8 mouse cellular contexts compared by ENCODE assay signal in genomic region chr5:128499033-128499432, GRCm38 (mm10).
DNase-seq lines count a peak whose midpoint lies in the region; ATAC-seq and TF ChIP-seq lines count a peak whose summit lies in the region.

No protein-coding gene starts in this region.

- TF ChIP-seq EP300 in heart, adult 2 months (IDR thresholded peaks at IDR 0.05; ENCODE audit: insufficient read depth, low read depth, low read length): no peak

- TF ChIP-seq CTCF in heart, adult 2 months (IDR thresholded peaks at IDR 0.05): peak; percentile 22; the same call in 1 of the 2 replicates

- no peak overlapping the region for H3K9ac ChIP-seq in heart, adult 2 months (ENCODE audit: low read depth, low read length)
- no peak overlapping the region for H3K9ac ChIP-seq in kidney, embryonic 16.5 days (replicated peaks; ENCODE audit: low read length)
- no peak overlapping the region for H3K9ac ChIP-seq in forebrain, embryonic 16.5 days (replicated peaks; ENCODE audit: low read depth, low read length)

- no peaks in the 10 kb centered on the region for H3K79me2 ChIP-seq in heart, adult 2 months (replicated peaks; ENCODE audit: control insufficient read depth, insufficient read depth, low read length)

- H3K4me3 ChIP-seq in heart, adult 2 months: no peak overlapping the region
- no peak overlapping the region for H3K4me3 ChIP-seq in kidney, embryonic 16.5 days (ENCODE audit: low read length)
- H3K4me3 ChIP-seq in forebrain, embryonic 16.5 days (replicated peaks; ENCODE audit: low read length): no peak overlapping the region

- H3K4me1 ChIP-seq in heart, adult 2 months (ENCODE audit: control insufficient read depth, insufficient read depth, low read length): no peaks in the 10 kb centered on the region
- no peaks in the 10 kb centered on the region for H3K4me1 ChIP-seq in kidney, embryonic 16.5 days (ENCODE audit: insufficient read depth, low read length)
- no peaks in the 10 kb centered on the region for H3K4me1 ChIP-seq in forebrain, embryonic 16.5 days (replicated peaks; ENCODE audit: control insufficient read depth, insufficient read depth, low read length)

- no peak overlapping the region for H3K27ac ChIP-seq in heart, adult 2 months
- H3K27ac ChIP-seq in kidney, embryonic 16.5 days (ENCODE audit: low read length): no peak overlapping the region
- no peak overlapping the region for H3K27ac ChIP-seq in forebrain, embryonic 16.5 days (ENCODE audit: low read length)

- H3K27me3 ChIP-seq in heart, adult 2 months (ENCODE audit: control insufficient read depth, insufficient read depth, low read length): no peaks in the 10 kb centered on the region
- H3K27me3 ChIP-seq in kidney, embryonic 16.5 days (ENCODE audit: insufficient read depth, low read length): no peaks in the 10 kb centered on the region
- H3K27me3 ChIP-seq in forebrain, embryonic 16.5 days (replicated peaks; ENCODE audit: control insufficient read depth, insufficient read depth, low read length): no peaks in the 10 kb centered on the region

- TF ChIP-seq POLR2A in heart, adult 2 months (IDR thresholded peaks at IDR 0.05; ENCODE audit: insufficient read depth, low read depth, low read length): no peak

- H3K36me3 ChIP-seq in heart, adult 2 months (ENCODE audit: control insufficient read depth, insufficient read depth, low read length): no peaks in the 10 kb centered on the region
- H3K36me3 ChIP-seq in kidney, embryonic 16.5 days (ENCODE audit: insufficient read depth, low read length): no peaks in the 10 kb centered on the region
- H3K36me3 ChIP-seq in forebrain, embryonic 16.5 days (ENCODE audit: control insufficient read depth, insufficient read depth): no peaks in the 10 kb centered on the region

- no peak overlapping the region for H3K4me2 ChIP-seq in kidney, embryonic 16.5 days (replicated peaks; ENCODE audit: low read depth, low read length)
- H3K4me2 ChIP-seq in forebrain, embryonic 16.5 days (ENCODE audit: low read length): no peak overlapping the region

- H3K9me3 ChIP-seq in kidney, embryonic 16.5 days (ENCODE audit: low read length): no peaks in the 10 kb centered on the region
- H3K9me3 ChIP-seq in forebrain, embryonic 16.5 days (ENCODE audit: control insufficient read depth, low read length): no peaks in the 10 kb centered on the region

- 55% methylated on average over 5 of the region's 5 CpGs for WGBS in heart, adult 2 months
- 53% methylated on average over 5 of the region's 5 CpGs for WGBS in kidney, embryonic 16.5 days
- WGBS in forebrain, embryonic 16.5 days: 43% methylated on average over 5 of the region's 5 CpGs

- no peak for DNase-seq in heart, adult 2 months
- no peak for DNase-seq in heart, adult 8-10 months (ENCODE audit: low spot score)
- peak; percentile 4 for DNase-seq in thymus, postnatal 25 days
- DNase-seq in thymus, postnatal 36 days: no peak
- DNase-seq in retina, postnatal 1 day: peak; percentile 55

- ATAC-seq in kidney, embryonic 16.5 days (ENCODE audit: low FRiP score, low TSS enrichment): 0 out of 2 replicates have a peak, but pooled peaks have one; percentile 6
- no peak for ATAC-seq in inflammation-experienced regulatory T-cells, adult 6 months
- no peak for ATAC-seq in forebrain, embryonic 16.5 days

- intact Hi-C loops in heart, adult 2 months (cut with DNase I): no loop called here

Comparison
In these comparisons a context has a peak if more than half of its experiments do, and no peak if none do; other contexts are left out.
1. DNase-seq: peak in thymus, postnatal 25 days (single experiment) and retina, postnatal 1 day (single experiment); none in heart, adult 2 months (0 of 2), heart, adult 8-10 months (single experiment) and thymus, postnatal 36 days (0 of 2).